Comparison of ENCODE assay signal across 11 mouse cellular contexts in genomic region chr3:34532451-34532850, GRCm38 (mm10).
DNase-seq lines count a peak whose midpoint lies in the region; ATAC-seq lines count a peak whose summit lies in the region.
"Had no signal": no experiment of that assay in that cellular context is flagged by ENCODE, and none has a peak within 500 bp of the region (broad histone marks: within the 10 kb centered on the region; RNA-seq: fewer than 3 reads in every experiment).

No protein-coding gene starts in this region.

- H3K27me3 ChIP-seq in limb, embryonic 13.5 days = no peaks in the 10 kb centered on the region
- H3K27me3 ChIP-seq in limb, embryonic 10.5 days (ENCODE audit: low read depth, poor library complexity, severe bottlenecking) = no peaks in the 10 kb centered on the region
- no peaks in the 10 kb centered on the region for H3K27me3 ChIP-seq in forebrain, embryonic 13.5 days
- H3K27me3 ChIP-seq in hindbrain, embryonic 16.5 days (replicated peaks; ENCODE audit: control insufficient read depth, insufficient read depth, low read length) = no peaks in the 10 kb centered on the region
- H3K27me3 ChIP-seq: limb, embryonic 12.5 days had no signal

- ATAC-seq in limb, embryonic 13.5 days (ENCODE audit: low FRiP score, low read depth) = peak; percentile 57; the same call in 1 of the 2 replicates
- peak; percentile 82 for ATAC-seq in forebrain, embryonic 13.5 days
- peak; percentile 67; the same call in 1 of the 2 replicates for ATAC-seq in hindbrain, embryonic 16.5 days
- ATAC-seq in erythroid progenitor cell, adult 5-6 weeks (replicated peaks; ENCODE audit: low FRiP score, poor library complexity, severe bottlenecking) = no peak

- no peaks in the 10 kb centered on the region for H3K36me3 ChIP-seq in limb, embryonic 13.5 days
- no peaks in the 10 kb centered on the region for H3K36me3 ChIP-seq in limb, embryonic 10.5 days
- no peaks in the 10 kb centered on the region for H3K36me3 ChIP-seq in forebrain, embryonic 13.5 days (ENCODE audit: poor library complexity, severe bottlenecking)
- no peaks in the 10 kb centered on the region for H3K36me3 ChIP-seq in hindbrain, embryonic 16.5 days (ENCODE audit: control insufficient read depth, insufficient read depth, low read length)
- H3K36me3 ChIP-seq: limb, embryonic 12.5 days had no signal

- 77% methylated on average over 3 of the region's 3 CpGs for WGBS in limb, embryonic 13.5 days
- WGBS in limb, embryonic 10.5 days = 78% methylated on average over 3 of the region's 3 CpGs
- 24% methylated on average over 3 of the region's 3 CpGs for WGBS in forebrain, embryonic 13.5 days
- WGBS in hindbrain, embryonic 16.5 days = 35% methylated on average over 3 of the region's 3 CpGs

- H3K9me3 ChIP-seq in limb, embryonic 13.5 days = 0 out of 2 replicates have a peak, but pooled peaks cover 6% of the 10 kb centered on the region
- no peaks in the 10 kb centered on the region for H3K9me3 ChIP-seq in limb, embryonic 10.5 days (replicated peaks)
- no peaks in the 10 kb centered on the region for H3K9me3 ChIP-seq in forebrain, embryonic 13.5 days (replicated peaks)
- H3K9me3 ChIP-seq in hindbrain, embryonic 16.5 days (ENCODE audit: control insufficient read depth, low read length) = peaks cover 7% of the 10 kb centered on the region

- H3K27ac ChIP-seq in limb, embryonic 13.5 days = no peak overlapping the region
- H3K27ac ChIP-seq in limb, embryonic 10.5 days = no peak overlapping the region
- H3K27ac ChIP-seq in forebrain, embryonic 13.5 days = no peak overlapping the region; the same call in 1 of the 2 replicates
- no peak overlapping the region for H3K27ac ChIP-seq in hindbrain, embryonic 16.5 days (ENCODE audit: low read depth, low read length)
- H3K27ac ChIP-seq: limb, embryonic 12.5 days had no signal

- no peak for DNase-seq in limb, embryonic 10.5 days (ENCODE audit: low spot score)
- DNase-seq in retina, embryonic 14.5 days (ENCODE audit: low spot score) = peak; percentile 45
- no peak for DNase-seq in adrenal gland, postnatal 25 days
- DNase-seq: kidney, adult 2 months; lung, postnatal 14 days had no signal

- no peak overlapping the region for H3K4me3 ChIP-seq in limb, embryonic 13.5 days
- no peak overlapping the region for H3K4me3 ChIP-seq in limb, embryonic 10.5 days
- no peak overlapping the region for H3K4me3 ChIP-seq in forebrain, embryonic 13.5 days
- no peak overlapping the region for H3K4me3 ChIP-seq in hindbrain, embryonic 16.5 days (ENCODE audit: low read length)
- H3K4me3 ChIP-seq: erythroblast, embryonic 14.5 days; limb, embryonic 12.5 days had no signal

- no peak overlapping the region for H3K9ac ChIP-seq in limb, embryonic 13.5 days
- no peak overlapping the region for H3K9ac ChIP-seq in forebrain, embryonic 13.5 days
- no peak overlapping the region for H3K9ac ChIP-seq in hindbrain, embryonic 16.5 days (ENCODE audit: low read depth, low read length)
- H3K9ac ChIP-seq: limb, embryonic 12.5 days had no signal

- H3K4me1 ChIP-seq in limb, embryonic 13.5 days = peaks cover 15% of the 10 kb centered on the region
- no peaks in the 10 kb centered on the region for H3K4me1 ChIP-seq in limb, embryonic 10.5 days
- peaks cover 15% of the 10 kb centered on the region for H3K4me1 ChIP-seq in forebrain, embryonic 13.5 days
- H3K4me1 ChIP-seq in hindbrain, embryonic 16.5 days (ENCODE audit: control insufficient read depth, insufficient read depth, low read depth, low read length) = peaks cover 10% of the 10 kb centered on the region

- no peak overlapping the region for H3K4me2 ChIP-seq in limb, embryonic 13.5 days (replicated peaks)
- no peak overlapping the region for H3K4me2 ChIP-seq in forebrain, embryonic 13.5 days
- H3K4me2 ChIP-seq in hindbrain, embryonic 16.5 days (ENCODE audit: low read length) = no peak overlapping the region
- H3K4me2 ChIP-seq: limb, embryonic 12.5 days had no signal
